Mouse (Mus musculus) regulatory T cell (primary cell): ENCODE measurements around the gene Lrch4.

ENCODE experiments used
- in situ Hi-C: fragments of 300-600 bp; cut with MboI, MseI; formaldehyde crosslinking; loops from one replicate; pipeline ENCODE4 v1.15.1; 2025; ENCODE audit warnings: high pct_unique_total_duplicates

The Lrch4 gene

GRCm38 (mm10) chr5:137628498-137629305 lies at the start of gene Lrch4, which contains the start of the genes Fbxo24 and Gm20605:
TSS of gene Lrch4 (plus strand) at chr5:137629121.
TSS of gene Fbxo24 (minus strand) at chr5:137629002.
TSS of gene Gm20605 (plus strand) at chr5:137629175.
- in situ Hi-C loops: no loop called here

- in situ Hi-C loops: no loop called here
Measured at GRCm38 (mm10) chr5:137580246-137580645, 48.7 kb upstream of the Lrch4 start.

GRCm38 (mm10) chr5:137582702-137583101 lies 46.2 kb upstream of the Lrch4 start:
- in situ Hi-C loops: no loop called here

GRCm38 (mm10) chr5:137583670-137584169 lies 45.2 kb upstream of the Lrch4 start:
- in situ Hi-C loops: no loop called here

- in situ Hi-C loops: no loop called here
Measured at GRCm38 (mm10) chr5:137584976-137585375, 43.9 kb upstream of the Lrch4 start.

GRCm38 (mm10) chr5:137590507-137590906 lies 38.4 kb upstream of the Lrch4 start:
- in situ Hi-C loops: no loop called here

- in situ Hi-C loops: no loop called here
Measured at GRCm38 (mm10) chr5:137595921-137596320, 33.0 kb upstream of the Lrch4 start.

- in situ Hi-C loops: no loop called here
Measured at GRCm38 (mm10) chr5:137596601-137597261, 32.2 kb upstream of the Lrch4 start.

GRCm38 (mm10) chr5:137597625-137598024 lies 31.3 kb upstream of the Lrch4 start:
- in situ Hi-C loops: no loop called here

GRCm38 (mm10) chr5:137598100-137598826 lies 30.7 kb upstream of the Lrch4 start:
- in situ Hi-C loops: no loop called here

- in situ Hi-C loops: no loop called here
Measured at GRCm38 (mm10) chr5:137599600-137599999, 29.3 kb upstream of the Lrch4 start.

- in situ Hi-C loops: no loop called here
Measured at GRCm38 (mm10) chr5:137600281-137600618, 28.7 kb upstream of the Lrch4 start.

GRCm38 (mm10) chr5:137600619-137601364 lies 28.1 kb upstream of the Lrch4 start, which contains the start of gene Mospd3:
TSS of gene Mospd3 (minus strand) at chr5:137601058.
- in situ Hi-C loops: no loop called here

GRCm38 (mm10) chr5:137601365-137601729 lies 27.6 kb upstream of the Lrch4 start:
- in situ Hi-C loops: no loop called here

- in situ Hi-C loops: no loop called here
Measured at GRCm38 (mm10) chr5:137607860-137608653, 20.9 kb upstream of the Lrch4 start.

- in situ Hi-C loops: no loop called here
Measured at GRCm38 (mm10) chr5:137608654-137609190, 20.2 kb upstream of the Lrch4 start.

- in situ Hi-C loops: no loop called here
Measured at GRCm38 (mm10) chr5:137609292-137609691, 19.6 kb upstream of the Lrch4 start.

GRCm38 (mm10) chr5:137610056-137610455 lies 18.9 kb upstream of the Lrch4 start:
- in situ Hi-C loops: no loop called here

- in situ Hi-C loops: no loop called here
Measured at GRCm38 (mm10) chr5:137610548-137611244, 18.2 kb upstream of the Lrch4 start.

GRCm38 (mm10) chr5:137611245-137611602 lies 17.7 kb upstream of the Lrch4 start:
- in situ Hi-C loops: no loop called here
